Mouse (Mus musculus) kidney, adult 2 months (tissue): ENCODE measurements at regions not wholly inside any gene's neighbourhood (a gene's known extent, or its start where the extent isn't known, plus 50 kb on each side); places are given as distances from the start of the nearest gene placed in this dataset.

Source experiments
- DNase-seq: peaks from one replicate; pipeline ENCODE4 v3.0.0; 2021
- H3K27ac ChIP-seq: fragments of 200-500 bp; 2 replicates; pipeline ENCODE4 v1.5.1; 2012; ENCODE audit warnings: low read depth, low read length, control low read depth, inconsistent platforms; ENCODE audit not compliant: insufficient read depth
- H3K27me3 ChIP-seq: fragments of 200-500 bp; replicated peaks from 2 replicates; pipeline ENCODE4 v1.6.1; 2012; ENCODE audit warnings: mild to moderate bottlenecking, moderate library complexity, low read length, inconsistent platforms; ENCODE audit not compliant: control insufficient read depth, insufficient read depth
- H3K36me3 ChIP-seq: fragments of 200-500 bp; 2 replicates; pipeline ENCODE4 v1.6.1; 2012; ENCODE audit warnings: mild to moderate bottlenecking, moderate library complexity, low read length, inconsistent platforms; ENCODE audit not compliant: control insufficient read depth, insufficient read depth
- H3K4me1 ChIP-seq: fragments of 200-500 bp; 2 replicates; pipeline ENCODE4 v1.6.1; 2011; ENCODE audit warnings: low read length; ENCODE audit not compliant: control insufficient read depth, insufficient read depth
- H3K4me3 ChIP-seq: fragments of 200-500 bp; 2 replicates; pipeline ENCODE4 v1.5.1; 2011; ENCODE audit warnings: mild to moderate bottlenecking, low read depth, low read length, control low read depth; ENCODE audit not compliant: insufficient read depth
- CTCF ChIP-seq: fragments of 200-500 bp; conservative IDR thresholded peaks from 2 replicates; pipeline ENCODE4 v1.5.1; 2011; ENCODE audit warnings: low read depth, mild to moderate bottlenecking, control low read depth, low read length, moderate library complexity, mixed read lengths; ENCODE audit not compliant: insufficient read depth, insufficient read length
- POLR2A ChIP-seq: fragments of 200-500 bp; IDR thresholded peaks from one replicate; pipeline ENCODE4 v1.6.1; 2011; ENCODE audit warnings: low read depth, low read length, control low read depth
- WGBS: fragments of 180-500 bp; shearing (Covaris S2); methylation state at CpG from one replicate; pipeline ENCODE4 v1.1.7; 2018; 5-methylcytosine and 5-hydroxymethylcytosine counted together

GRCm38 (mm10) chr1:183792230-183792813 is 220.8 kb upstream of the Dusp10 start:
- Histone ChIP-seq H3K27me3 (no peaks in the 10 kb centered on the region), H3K36me3 (no peaks in the 10 kb centered on the region), H3K4me1 (no peaks in the 10 kb centered on the region), H3K4me3 (no peak overlapping the region), H3K27ac (no peak overlapping the region)
- WGBS, result 88% methylated on average over 7 of the region's 7 CpGs
- TF ChIP-seq POLR2A (no peak), CTCF (no peak)
- no peak for DNase-seq

- Histone ChIP-seq H3K27me3 (no peaks in the 10 kb centered on the region), H3K27ac (no peak overlapping the region), H3K36me3 (no peaks in the 10 kb centered on the region), H3K4me3 (no peak overlapping the region), H3K4me1 (no peaks in the 10 kb centered on the region)
- TF ChIP-seq POLR2A, result no peak
- TF ChIP-seq CTCF, result no peak
- WGBS, result 77% methylated on average over 4 of the region's 4 CpGs
- no peak for DNase-seq
Observed at GRCm38 (mm10) chr1:183793324-183793723, 219.8 kb upstream of the Dusp10 start.

- no peak for DNase-seq
- 26% methylated on average over 8 of the region's 8 CpGs for WGBS
Observed at GRCm38 (mm10) chr1:183793913-183794445, 219.1 kb upstream of the Dusp10 start.

GRCm38 (mm10) chr1:183802351-183802750 is 210.8 kb upstream of the Dusp10 start:
- 82% methylated on average over 4 of the region's 4 CpGs for WGBS
- no peak for TF ChIP-seq CTCF
- no peak for TF ChIP-seq POLR2A
- Histone ChIP-seq H3K27me3 (no peaks in the 10 kb centered on the region), H3K4me3 (no peak overlapping the region), H3K36me3 (no peaks in the 10 kb centered on the region), H3K4me1 (no peaks in the 10 kb centered on the region), H3K27ac (no peak overlapping the region)
- DNase-seq, result no peak

More at GRCm38 (mm10) chr1:183793913-183794445, 219.1 kb upstream of the Dusp10 start:
- Histone ChIP-seq H3K4me1 (no peaks in the 10 kb centered on the region), H3K4me3 (no peak overlapping the region), H3K36me3 (no peaks in the 10 kb centered on the region), H3K27ac (no peak overlapping the region), H3K27me3 (no peaks in the 10 kb centered on the region)
- TF ChIP-seq CTCF (no peak), POLR2A (no peak)

GRCm38 (mm10) chr1:183803357-183803756 is 209.7 kb upstream of the Dusp10 start:
- Histone ChIP-seq H3K27ac (no peak overlapping the region), H3K4me3 (no peak overlapping the region), H3K36me3 (no peaks in the 10 kb centered on the region), H3K27me3 (no peaks in the 10 kb centered on the region), H3K4me1 (no peaks in the 10 kb centered on the region)
- 80% methylated on average over 5 of the region's 5 CpGs for whole genome bisulfite sequencing
- TF ChIP-seq CTCF (no peak), POLR2A (no peak)
- no peak for DNase-seq

- DNase-seq, result no peak
- H3K36me3 ChIP-seq, result no peaks in the 10 kb centered on the region
- no peaks in the 10 kb centered on the region for H3K27me3 ChIP-seq
- 59% methylated on average over 1 of the region's 1 CpGs for WGBS
- H3K4me3 ChIP-seq, result no peak overlapping the region
- TF ChIP-seq POLR2A (no peak), CTCF (no peak)
- H3K4me1 ChIP-seq, result no peaks in the 10 kb centered on the region
- H3K27ac ChIP-seq, result no peak overlapping the region
Observed at GRCm38 (mm10) chr1:183803826-183804225, 209.3 kb upstream of the Dusp10 start.

- Histone ChIP-seq H3K27ac (no peak overlapping the region), H3K4me1 (no peaks in the 10 kb centered on the region), H3K27me3 (no peaks in the 10 kb centered on the region), H3K36me3 (no peaks in the 10 kb centered on the region), H3K4me3 (no peak overlapping the region)
- 63% methylated on average over 2 of the region's 2 CpGs for WGBS
- TF ChIP-seq CTCF, result no peak
- no peak for TF ChIP-seq POLR2A
- DNase-seq, result no peak
Observed at GRCm38 (mm10) chr1:183804295-183804694, 208.8 kb upstream of the Dusp10 start.
